Mouse (Mus musculus) heart, postnatal 0 days (tissue): Measurements from ENCODE around the gene BC028528.

Experiments
- CTCF ChIP-seq: IDR thresholded peaks from 2 replicates; pipeline ENCODE4 v1.5.1; 2016; ENCODE audit warnings: antibody characterized with exemption, control low read depth, low read depth
- EP300 ChIP-seq: IDR thresholded peaks from 2 replicates; pipeline ENCODE4 v1.6.1; 2016; ENCODE audit warnings: antibody characterized with exemption, low read depth

DNA sequence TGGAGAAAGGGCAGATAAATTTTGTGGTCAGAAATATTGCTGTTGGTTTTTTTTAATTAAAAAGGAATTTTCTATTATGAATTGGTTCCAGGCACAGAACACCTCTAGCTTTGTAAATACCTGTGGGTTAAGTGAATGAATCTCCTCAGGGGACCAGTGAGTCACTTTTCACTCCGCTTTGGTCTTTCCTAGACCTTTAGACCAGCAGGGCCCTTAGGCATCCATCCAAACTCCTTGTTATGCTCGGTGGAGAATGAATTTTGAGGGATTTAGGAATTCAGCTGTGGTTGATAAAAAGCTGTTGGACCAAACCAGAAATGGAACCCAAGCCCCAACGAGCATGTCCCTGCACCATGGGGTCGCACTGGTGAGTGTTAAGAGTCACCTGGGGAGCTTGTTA lies 15.8 kb upstream of the BC028528 start:
- TF ChIP-seq CTCF (no peak), EP300 (no peak)
